Mouse (Mus musculus) thymus, postnatal 4 days (tissue): ENCODE measurements around the gene Ube2dnl2.

ENCODE experiments used
- DNase-seq: peaks from one replicate; pipeline ENCODE4 v3.0.0; 2021

The Ube2dnl2 gene

GRCm38 (mm10) chrX:114907282-114907681 lies at the start of gene Ube2dnl2:
Gene Ube2dnl2 (plus strand): TSS chrX:114907582.
- DNase-seq = no peak

- DNase-seq = no peak
Observed at GRCm38 (mm10) chrX:114895489-114895888, 11.9 kb upstream of the Ube2dnl2 start.

GRCm38 (mm10) chrX:114897506-114897905 lies 9.9 kb upstream of the Ube2dnl2 start:
- no peak for DNase-seq

GRCm38 (mm10) chrX:114903391-114903790 lies 4.0 kb upstream of the Ube2dnl2 start:
- no peak for DNase-seq

- no peak for DNase-seq
Observed at GRCm38 (mm10) chrX:114904712-114905111, 2.7 kb upstream of the Ube2dnl2 start, which contains the start of gene Ube2dnl1. Gene Ube2dnl1 (plus strand): TSS chrX:114905012.

- DNase-seq = no peak
Observed at GRCm38 (mm10) chrX:114955066-114955465, 47.7 kb downstream of the Ube2dnl2 start.
